Mouse (Mus musculus) frontal cortex, postnatal 14 days (tissue): Measurements from ENCODE around the gene Suds3.

Source experiments
- DNase-seq, 2 experiments: peaks; one replicate each; pipeline ENCODE4 v3.0.0; 2022; ENCODE audit warnings: low spot score in 2 of 2

Suds3 gene

DNA sequence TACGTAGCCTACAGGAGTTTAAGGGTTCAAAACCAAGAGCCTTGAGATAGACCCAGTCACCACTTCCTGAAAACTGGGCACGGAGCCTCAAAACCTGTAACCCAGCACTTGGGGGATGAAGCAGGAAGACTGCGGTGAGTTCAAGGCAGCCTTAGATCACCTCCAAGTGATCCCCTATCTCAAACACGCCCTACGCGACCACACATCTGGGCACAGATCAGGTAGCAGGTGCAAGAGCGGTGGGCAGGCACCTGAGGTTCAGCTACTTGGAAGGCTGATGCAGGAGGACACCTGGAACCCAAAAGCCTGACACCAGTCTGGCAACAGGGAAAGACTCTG lies 4.2 kb downstream of the Suds3 start:
- no peak for DNase-seq

DNA sequence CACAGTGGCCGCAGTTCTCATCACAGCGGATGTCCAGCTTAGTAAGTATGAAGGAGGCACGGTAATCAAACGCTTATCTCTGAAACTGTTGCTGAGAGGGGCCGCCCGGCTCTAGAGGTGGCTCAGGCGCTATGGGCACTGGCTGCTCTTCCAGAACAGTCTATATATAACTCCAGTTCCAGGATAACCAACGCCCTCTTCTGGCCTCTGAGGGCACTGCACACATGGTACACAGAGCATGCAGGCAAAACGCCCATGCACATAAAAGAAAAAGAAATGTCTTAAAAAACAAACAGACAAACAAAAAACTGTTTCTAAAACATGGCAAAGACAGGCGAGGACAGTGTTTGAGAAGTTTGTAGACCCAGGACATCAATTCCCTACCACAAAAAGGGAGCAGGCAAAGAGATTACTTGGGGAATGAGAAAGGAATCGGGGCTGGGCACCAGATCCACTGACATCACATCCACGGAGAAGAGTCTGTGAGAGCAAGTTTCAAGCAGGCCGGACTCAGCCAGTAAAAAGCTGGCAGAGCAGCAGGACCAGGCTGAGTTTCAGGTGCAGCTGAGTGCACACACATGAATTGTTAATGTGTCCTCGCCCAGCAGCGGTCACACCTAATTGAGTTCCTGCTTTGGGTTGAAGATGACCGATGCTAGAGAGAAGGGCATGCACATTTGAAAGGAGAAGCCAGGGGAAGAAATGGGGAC lies 4.7 kb downstream of the Suds3 start:
- no peak for DNase-seq

DNA sequence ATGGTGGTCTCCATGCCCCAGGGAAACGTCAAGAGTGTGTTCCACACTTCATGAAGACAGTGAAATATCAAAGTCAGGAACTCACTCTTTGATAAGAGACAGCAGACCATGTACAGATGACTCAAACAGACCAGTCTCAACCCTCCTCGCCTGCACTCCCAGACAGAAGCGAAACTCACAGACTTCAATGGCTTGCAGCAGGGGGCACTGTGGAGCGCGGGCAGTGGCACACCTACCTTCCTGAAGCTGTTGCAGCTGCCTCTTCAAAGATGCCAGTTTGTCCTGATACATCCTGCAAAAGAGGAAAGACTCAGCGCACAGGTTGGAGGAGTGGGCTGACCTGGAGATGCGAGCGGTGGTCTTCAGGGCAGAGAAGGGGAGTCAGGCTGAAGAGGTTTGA lies 6.4 kb downstream of the Suds3 start:
- DNase-seq = no peak

DNA sequence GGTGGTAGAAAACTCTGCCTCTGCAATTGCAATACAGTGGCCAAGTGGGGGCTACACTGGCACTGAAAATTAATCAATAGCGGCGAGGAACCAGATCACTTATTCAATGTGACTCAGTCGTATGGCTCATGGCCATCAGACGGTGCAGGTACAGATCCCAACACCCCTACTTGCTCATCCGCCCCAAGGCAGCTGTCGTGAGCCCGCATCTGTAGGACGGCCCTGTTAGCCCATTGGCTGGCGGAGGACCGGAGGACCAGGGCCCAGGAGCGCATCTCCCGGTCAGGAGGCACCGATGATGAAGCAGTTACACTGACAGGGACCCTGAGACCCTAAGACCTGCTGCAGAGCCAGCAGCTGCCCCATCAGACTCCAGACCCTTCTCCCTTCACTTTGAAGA lies 7.2 kb downstream of the Suds3 start:
- DNase-seq = no peak

DNA sequence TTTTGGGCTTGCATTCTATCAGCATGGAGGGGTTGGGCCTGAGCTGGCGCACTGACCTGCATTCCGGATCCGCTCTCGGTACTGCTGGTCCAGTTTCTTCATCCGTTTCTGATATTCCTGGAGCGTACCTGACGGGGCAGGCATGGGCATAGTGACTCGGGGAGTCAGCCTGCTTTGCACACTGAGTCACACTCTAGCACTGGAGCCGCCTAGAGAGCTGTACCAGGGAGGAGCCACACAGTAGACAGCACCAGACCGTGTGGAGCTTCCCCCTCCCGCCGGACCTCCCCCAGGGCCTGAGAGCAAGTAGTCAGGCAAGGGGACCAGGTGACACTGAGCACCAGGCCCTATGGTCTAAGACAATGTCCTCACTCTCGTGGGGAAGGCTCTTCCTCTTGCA lies 7.6 kb downstream of the Suds3 start:
- no peak for DNase-seq

DNA sequence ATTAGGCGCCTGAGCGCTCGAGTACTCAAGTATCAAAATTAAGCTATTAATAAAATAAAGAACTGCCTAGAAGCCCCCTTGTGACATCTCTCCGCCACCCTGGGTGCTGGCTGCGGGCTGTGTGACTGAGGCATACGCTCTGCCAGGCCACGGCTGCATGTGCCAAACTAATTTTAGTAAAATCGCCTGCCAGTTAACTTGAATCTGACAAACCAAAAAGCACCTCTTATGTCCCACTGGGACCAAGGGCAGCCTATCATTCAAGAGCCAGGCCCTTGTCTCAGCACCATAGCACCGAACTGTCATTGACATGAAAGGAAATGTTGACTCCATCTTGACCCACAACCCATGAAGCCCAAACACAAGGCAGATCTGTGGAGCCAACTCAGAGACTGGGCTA lies 10.2 kb downstream of the Suds3 start:
- DNase-seq = no peak

DNA sequence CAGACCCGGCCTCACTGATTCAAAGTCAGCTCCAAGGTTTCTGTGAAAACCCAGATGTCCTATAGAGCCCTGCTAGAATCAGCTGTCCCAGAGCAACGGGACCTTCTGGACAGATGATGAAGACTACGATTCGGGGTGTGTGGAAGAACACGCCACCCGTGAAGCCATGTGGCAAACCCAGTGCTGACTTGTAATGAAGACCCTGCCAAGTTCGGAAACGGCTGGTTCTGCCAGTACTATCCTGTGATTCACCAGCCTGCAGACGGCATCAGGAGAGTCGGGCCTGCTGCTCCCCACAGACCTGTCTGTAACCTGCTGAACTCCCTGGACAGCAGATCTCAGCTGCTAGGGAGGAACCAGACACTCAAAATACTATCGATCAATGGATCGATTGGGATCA lies 11.6 kb downstream of the Suds3 start:
- DNase-seq = no peak

DNA sequence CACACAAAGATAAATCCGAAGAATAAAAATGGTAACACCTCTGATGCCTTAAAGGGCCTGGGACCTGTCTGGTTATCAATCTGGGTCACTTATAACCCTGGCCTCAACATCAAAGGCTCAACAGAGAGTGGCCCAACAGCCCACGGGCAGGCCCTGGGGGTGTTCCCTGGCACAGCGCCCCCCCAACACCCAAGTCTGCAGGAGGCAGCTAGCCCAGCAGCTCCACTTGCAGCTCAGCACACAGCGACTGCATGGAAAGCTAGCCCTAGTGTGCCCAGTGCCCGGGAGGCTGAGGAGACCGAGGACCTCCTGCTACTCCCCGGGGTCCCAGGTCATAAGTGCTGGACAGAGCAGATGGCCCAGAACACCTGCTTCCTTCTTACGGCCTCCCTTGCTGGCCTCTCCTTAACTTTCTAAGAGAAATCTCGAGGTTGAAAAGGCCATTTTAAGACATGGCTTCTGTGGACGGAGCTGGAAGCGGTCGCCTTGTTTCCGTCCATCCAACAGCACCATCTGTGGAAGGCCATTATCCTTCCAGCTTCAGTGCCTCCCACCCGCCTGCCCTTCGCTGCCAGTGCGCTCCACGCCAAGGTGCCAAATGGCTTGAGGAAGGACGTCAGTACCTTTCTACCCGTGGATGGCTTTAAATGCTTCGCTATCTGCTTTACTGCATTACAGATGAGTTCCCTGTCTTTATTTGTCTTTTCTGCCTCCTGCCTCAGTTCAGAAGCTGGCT lies 12.6 kb downstream of the Suds3 start:
- no peak for DNase-seq

DNA sequence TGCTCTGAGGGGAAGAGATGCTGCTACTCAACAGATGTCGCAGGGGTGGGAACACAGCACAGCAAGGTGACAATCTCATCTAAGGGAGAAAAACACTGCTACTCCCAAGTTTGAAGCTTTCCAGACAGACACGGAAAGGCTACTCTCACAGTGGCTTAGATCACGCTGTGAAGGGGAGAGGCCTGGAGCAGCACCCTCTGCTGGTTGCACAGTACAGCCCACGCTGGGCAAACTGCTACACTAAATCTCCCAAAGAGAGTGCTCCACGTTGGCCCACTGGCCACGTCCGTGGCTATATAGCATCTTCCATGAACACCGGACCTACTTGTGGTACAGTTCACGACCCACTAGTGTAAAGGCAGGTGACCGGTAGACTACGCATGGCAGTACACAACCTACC lies 16.2 kb downstream of the Suds3 start:
- no peak for DNase-seq

DNA sequence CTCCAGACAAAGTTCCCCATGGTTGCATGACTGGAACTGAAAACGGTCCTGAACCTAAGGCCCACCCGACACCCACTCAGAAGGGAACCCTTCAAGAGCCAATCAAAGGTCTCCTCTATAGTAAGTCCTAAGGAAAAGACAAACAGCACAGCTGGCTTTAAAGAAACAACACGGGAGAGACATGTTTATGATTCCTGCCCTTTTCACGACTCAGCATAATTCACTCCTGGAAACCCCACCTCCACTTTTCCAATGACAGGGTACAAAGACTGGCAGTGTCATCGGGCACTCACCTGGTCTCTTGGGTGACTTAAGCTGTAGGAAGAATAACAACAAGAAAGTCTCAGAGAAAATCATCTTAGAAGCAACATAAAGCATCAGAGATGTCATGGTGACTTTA lies 16.9 kb downstream of the Suds3 start:
- no peak for DNase-seq

DNA sequence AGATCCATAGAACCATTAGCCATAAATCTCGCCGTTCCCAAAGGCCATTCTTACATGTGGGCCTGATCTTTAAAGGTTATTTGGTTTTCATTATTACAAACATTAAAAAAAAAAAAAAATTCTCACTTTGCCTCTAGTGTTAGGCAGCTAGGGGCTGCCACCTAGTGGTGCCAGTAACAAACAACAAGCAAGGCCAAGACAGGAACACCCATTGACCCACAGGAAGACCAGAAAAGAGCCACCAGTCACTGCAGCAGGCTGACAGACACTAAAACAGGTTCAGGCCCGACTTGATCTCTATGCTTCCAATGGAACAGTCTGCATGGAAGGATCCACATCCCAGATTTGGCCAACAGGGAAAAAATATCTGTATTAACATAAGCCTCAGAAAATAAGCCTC lies 19.2 kb downstream of the Suds3 start:
- DNase-seq = peak in 1 of 2 experiments; percentile 37

DNA sequence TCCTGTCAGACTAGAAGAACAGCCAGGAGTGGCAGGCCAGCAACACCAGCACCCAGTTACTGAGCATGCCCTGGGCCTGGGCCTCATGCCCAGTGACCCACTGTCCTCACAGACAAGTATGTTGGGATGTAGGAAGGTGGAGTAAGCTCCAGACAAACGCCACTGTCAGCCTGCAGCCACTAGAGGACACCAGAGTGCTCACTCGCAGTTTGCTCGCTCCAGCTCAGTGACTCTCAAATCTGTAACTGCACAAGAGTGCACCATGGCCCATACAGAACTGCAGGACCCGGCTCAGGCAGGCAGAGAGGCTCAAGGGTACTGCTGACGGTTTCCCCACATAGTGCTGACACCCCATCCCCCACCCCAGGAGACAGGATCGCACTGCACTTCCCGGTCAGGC lies 21.5 kb downstream of the Suds3 start:
- peak in 1 of 2 experiments; percentile 48 for DNase-seq

DNA sequence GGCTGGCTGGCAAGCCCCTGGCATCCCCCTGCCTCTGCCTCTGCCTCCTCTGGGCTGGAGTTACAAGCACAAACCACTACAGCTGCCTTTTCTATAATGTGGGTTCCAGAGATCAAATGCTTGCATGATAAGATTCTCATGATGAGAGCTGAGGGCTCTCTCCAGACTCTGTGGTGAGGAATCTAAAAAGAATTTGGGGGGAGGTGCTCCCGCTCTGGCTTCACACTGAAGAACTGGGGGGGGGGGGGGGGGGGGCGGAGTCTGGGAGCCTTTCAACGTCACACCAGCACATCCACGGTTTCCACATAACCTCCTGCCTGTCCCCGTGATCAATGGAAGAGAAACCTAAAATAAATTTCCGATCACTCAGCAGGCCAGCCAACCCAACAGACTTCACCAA lies 26.1 kb downstream of the Suds3 start:
- DNase-seq = no peak

DNA sequence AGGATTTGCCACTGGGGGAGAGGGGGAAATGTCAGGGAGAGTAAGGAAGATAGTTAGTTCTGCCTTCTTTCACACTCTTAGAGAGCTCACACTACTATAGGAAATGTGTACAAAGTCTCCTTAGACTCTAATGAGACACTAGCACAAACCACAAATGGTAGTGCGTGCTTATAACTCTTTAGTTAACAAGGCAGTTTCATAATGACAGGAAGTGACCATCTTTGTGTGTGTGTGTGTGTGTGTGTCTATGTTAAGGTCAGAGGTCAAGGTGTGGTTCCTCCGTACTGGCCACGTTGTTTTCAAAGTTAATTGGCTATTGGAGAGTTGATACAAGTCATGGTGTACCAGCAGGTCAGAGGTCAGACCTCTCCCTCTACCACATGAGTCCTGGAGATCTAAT lies 26.8 kb downstream of the Suds3 start:
- no peak for DNase-seq

DNA sequence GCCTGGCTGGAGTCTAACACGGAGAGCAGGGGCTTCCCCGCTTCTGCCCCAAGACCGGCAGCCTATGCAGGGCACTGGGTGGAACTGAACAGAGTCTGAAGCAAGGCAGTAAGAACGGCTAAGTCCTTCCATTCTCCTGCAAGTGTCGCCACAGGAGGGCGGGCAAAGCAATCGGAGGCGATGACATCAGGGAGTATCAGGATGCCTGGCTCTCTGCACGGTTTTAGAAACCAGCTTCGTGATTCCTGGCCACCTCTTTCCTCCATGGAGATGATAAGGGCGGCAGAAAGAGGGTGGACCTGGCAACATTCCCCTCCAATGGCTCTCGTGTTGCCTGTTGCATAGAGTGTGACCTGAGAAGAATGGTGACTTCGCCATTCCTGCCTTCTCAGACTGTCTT lies 28.2 kb downstream of the Suds3 start:
- no peak for DNase-seq

DNA sequence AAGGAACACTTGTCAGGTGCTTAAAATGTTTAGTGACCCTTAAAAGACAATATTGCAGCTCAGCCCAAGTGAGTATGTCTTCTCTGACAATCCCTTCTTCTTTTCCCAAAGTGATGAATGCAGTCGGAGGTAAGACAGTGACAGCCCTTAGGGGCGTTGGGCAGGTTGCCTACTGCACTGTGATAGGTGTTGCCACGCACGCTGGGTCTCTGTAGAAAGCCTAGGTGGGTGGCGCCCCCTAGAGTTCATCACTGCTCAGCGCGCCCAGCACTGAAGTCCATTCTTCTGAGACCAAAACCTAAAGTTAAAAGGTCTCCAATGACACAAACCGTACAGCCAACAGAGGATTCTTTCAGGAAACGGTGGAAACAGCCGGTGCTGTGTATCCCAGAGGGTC lies 46.4 kb downstream of the Suds3 start:
- DNase-seq = peak; percentile 27 to 36

DNA sequence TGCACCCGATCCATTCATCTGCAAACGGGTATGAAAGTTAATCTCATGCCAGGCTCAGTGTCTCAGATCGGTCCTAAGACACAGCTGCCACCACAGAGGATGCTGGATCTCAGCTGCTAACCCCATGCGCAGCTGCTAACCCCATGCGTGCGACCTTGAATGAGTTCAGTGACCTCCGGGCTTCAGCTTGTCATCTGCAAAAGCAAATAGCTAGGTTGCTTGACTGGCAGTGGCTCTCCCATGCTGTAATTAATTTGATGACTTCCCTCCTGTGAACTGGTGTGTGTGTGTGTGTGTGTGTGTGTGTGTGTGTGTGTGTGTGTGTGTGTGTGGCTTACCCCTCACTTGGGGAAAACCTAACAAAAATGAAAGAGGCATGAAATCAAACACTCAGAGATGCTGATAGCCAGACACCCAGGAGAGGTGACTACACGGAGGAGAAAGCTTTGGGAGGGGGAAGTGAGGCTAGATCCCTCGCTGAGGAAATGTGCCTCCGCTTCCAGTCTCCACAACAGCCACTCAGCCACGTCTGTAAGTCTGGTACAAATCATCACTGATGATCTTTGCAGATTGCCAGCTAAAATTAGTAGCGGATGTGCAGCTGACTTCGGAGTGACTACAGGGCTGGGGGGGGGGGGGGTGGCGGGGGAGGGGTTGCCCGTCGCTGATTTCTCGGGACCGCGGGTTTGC lies 47.0 kb downstream of the Suds3 start:
- DNase-seq = no peak

DNA sequence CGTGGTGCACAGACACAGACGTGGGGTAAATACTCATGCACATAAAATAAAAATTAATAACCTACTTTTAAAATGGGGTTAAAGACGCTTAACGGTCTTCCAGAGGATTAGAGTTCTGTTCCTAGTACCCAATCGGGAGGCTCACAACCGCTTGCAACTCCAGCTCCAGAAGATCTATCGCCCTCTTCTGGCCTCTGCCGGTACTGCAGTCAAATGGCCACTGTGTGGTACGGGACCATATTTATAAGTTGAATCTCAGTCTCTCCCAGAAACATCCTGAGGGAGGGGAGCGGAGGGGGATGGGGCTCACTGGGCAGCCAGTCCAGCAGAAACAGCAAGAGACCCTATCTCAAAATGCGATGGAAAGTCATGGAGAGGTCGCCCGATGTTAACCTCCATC lies 47.7 kb downstream of the Suds3 start:
- DNase-seq = no peak

DNA sequence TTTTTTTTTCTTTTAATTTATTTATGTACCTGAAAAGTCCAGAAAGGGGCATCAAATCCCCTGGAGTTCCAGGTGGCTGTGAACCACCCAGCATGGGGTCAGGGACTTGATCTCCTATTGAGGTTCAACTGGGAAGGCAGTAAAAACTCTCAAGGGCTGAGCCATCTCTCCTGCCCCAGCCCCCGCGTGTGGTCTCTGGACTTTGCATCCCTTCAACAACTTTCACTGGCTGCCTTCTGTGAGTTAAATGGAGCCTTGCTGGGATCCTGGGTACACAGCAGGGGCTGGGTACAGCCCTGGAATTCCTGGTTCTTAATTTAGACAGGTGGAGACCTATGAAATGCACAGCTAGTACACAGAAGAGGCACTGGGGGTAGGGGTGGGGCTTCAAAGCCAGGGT lies 54.7 kb downstream of the Suds3 start:
- no peak for DNase-seq

DNA sequence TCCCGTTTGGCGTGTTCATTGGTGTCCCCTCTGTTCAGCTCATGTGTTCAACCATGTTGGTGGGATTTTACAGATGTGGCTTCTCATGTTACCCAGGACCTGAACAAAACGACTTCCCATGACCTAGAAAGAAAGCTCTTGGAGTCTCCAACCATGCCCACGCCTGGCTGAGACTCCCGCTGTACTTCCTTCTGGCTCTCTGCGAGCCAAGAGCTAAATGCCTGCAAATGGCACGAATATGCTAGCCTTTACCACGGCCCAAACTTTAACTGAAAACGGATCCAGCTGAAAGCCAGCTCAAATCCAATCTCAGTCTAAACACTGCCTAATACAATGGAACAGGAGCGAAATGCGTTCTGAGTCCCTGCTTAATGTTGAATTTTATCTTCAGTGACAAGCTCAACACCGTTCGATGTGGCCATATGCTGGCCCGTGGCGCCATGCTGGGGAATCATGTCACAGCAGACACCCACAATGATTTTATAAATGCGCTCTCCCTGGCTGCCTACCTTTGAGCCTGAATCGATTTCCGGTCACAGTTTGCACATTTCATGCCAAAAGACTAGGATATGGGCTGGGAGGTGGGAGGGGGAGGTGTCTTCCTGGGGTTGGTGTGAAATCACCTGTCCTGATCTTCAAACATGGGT lies 55.3 kb downstream of the Suds3 start:
- DNase-seq = no peak

DNA sequence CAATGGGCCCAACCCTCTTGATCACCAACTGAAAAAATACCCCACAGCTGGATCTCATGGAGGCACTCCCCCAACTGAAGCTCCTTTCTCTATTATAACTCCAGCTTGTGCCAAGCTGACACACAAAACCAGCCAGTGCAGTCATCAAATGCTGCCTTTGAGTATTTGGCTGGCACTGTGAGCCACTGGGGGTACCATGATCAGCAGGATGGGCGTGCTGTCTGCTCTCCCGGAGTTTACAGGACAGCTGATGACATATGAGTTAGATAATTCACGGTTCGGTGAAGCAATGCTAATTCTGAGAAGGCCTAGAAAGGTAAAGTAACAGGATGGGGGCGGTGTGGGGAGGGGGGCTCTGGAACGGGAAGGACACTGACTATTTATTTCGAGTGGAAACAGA lies 66.0 kb downstream of the Suds3 start:
- no peak for DNase-seq

DNA sequence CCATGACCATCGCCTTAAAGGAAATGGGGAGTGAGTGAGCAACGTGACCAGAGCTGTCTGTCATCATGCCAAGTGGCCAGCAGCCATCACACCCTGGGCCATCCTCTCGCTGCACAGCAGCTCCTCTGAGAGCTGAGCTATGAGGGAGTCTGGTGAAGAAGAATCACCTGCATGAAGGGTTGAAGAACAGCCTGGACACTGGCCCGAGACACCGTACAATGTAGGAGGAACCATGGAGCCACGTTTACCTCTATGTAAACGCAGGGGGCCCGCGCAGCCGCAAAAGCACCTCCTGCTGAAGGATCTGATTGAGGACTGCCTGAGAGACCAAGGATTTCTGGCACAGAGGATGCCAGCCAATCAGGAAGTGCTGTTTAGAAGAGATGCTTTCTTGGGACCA lies 70.8 kb downstream of the Suds3 start:
- no peak for DNase-seq

DNA sequence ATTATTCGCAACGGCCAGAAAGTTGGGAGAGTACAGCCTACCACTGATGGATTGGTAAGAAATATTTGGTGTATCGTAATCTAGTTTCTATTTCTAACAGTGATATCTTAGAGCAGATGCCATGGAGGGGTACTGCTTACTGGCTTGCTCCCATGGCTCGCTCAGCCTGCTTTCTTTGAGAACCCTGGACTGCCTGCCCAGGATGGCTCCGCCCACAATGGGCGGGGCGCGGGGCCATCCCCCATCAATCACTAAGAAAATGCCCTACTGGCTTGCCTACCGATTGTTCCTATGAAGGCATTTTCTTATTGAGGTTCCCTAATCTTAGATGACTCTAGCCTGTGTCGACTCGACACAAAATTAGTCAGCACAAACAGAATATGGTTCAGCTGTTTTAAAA lies 73.3 kb downstream of the Suds3 start:
- no peak for DNase-seq
